Mouse (Mus musculus): ENCODE data around the gene Olfr658. TPM values are rescaled to one million over a fixed set of nuclear protein-coding genes. Genes with fewer than 3 reads are reported as not detected.
A peak's percentile ranks its signal among the peaks of the same experiment; 100 is the strongest.

Gene Olfr658
- not detected for total RNA-seq (2021)
- long read RNA-seq, experiment 1: 0 reads
- long read RNA-seq, experiment 2: 0 reads

GRCm38 (mm10) chr7:104646841-104647482 is at the start of gene Olfr658:
Gene Olfr658, minus strand, starts transcription at chr7:104647305.
- intact Hi-C loops (cut with DNase I): no loop called here
- peak; percentile 13 to 37 for DNase-seq (ENCODE audit: low spot score in 2 of 2)

- intact Hi-C loops (cut with DNase I): no loop called here
Measured at GRCm38 (mm10) chr7:104686201-104686600, 39.1 kb upstream of the Olfr658 start, which contains the start of gene Olfr661. Gene Olfr661, plus strand, starts transcription at chr7:104686501.

GRCm38 (mm10) chr7:104666453-104666852 is 19.3 kb upstream of the Olfr658 start, which contains the start of gene Olfr659:
Gene Olfr659, plus strand, starts transcription at chr7:104666753.
- intact Hi-C loops (cut with DNase I): no loop called here
- DNase-seq (ENCODE audit: low spot score in 2 of 2): no peak

More at GRCm38 (mm10) chr7:104686201-104686600, 39.1 kb upstream of the Olfr658 start, which contains the start of gene Olfr661:
- DNase-seq (ENCODE audit: low spot score in 2 of 2): no peak

GRCm38 (mm10) chr7:104624494-104624893 is 22.6 kb downstream of the Olfr658 start, which contains the start of gene Olfr657:
Gene Olfr657, plus strand, starts transcription at chr7:104624794.
- intact Hi-C loops (cut with DNase I): no loop called here
- no peak for DNase-seq (ENCODE audit: low spot score in 2 of 2)

GRCm38 (mm10) chr7:104613655-104614054 is 33.5 kb downstream of the Olfr658 start, which contains the start of gene Olfr656:
Gene Olfr656, plus strand, starts transcription at chr7:104613955.
- intact Hi-C loops (cut with DNase I): no loop called here
- DNase-seq (ENCODE audit: low spot score in 2 of 2): no peak

- no peak for DNase-seq (ENCODE audit: low spot score in 2 of 2)
- intact Hi-C loops (cut with DNase I): no loop called here
Measured at GRCm38 (mm10) chr7:104604727-104605126, 42.4 kb downstream of the Olfr658 start.

- intact Hi-C loops (cut with DNase I): no loop called here
- DNase-seq (ENCODE audit: low spot score in 2 of 2): peak; percentile 5
Measured at GRCm38 (mm10) chr7:104603173-104603572, 43.9 kb downstream of the Olfr658 start.

- intact Hi-C loops (cut with DNase I): no loop called here
- no peak for DNase-seq (ENCODE audit: low spot score in 2 of 2)
Measured at GRCm38 (mm10) chr7:104601679-104602078, 45.4 kb downstream of the Olfr658 start, which contains the start of gene Olfr655. Gene Olfr655, minus strand, starts transcription at chr7:104601779.

Other genes starting within 250 kb of the Olfr658 start
- not detected for gene Trim30c, start 246.5 kb downstream of the Olfr658 start, total RNA-seq (2021)
- gene Trim30a, start 182.1 kb downstream of the Olfr658 start, total RNA-seq (2021): under 1 TPM; 0.57 to 0.70 TPM
- under 1 TPM; 0.21 to 0.55 TPM for gene Trim30d, start 139.5 kb downstream of the Olfr658 start, total RNA-seq (2021)
- gene Olfr651, start 97.2 kb downstream of the Olfr658 start, total RNA-seq (2021): not detected
- gene Olfr652, start 86.4 kb downstream of the Olfr658 start, total RNA-seq (2021): not detected
- gene Olfr653, start 70.0 kb downstream of the Olfr658 start, total RNA-seq (2021): not detected
- gene Olfr654, start 60.3 kb downstream of the Olfr658 start, total RNA-seq (2021): not detected
- not detected for gene Olfr655, start 45.5 kb downstream of the Olfr658 start, total RNA-seq (2021)
- not detected for gene Olfr656, start 33.4 kb downstream of the Olfr658 start, total RNA-seq (2021)
- gene Olfr657, start 22.5 kb downstream of the Olfr658 start, total RNA-seq (2021): not detected
- not detected for gene Olfr659, start 19.4 kb upstream of the Olfr658 start, total RNA-seq (2021)
- gene Olfr661, start 39.2 kb upstream of the Olfr658 start, total RNA-seq (2021): not detected
- not detected for gene Usp17le, start 130.2 kb upstream of the Olfr658 start, total RNA-seq (2021)
- not detected for gene Usp17lb, start 195.3 kb upstream of the Olfr658 start, total RNA-seq (2021)
- not detected for gene Usp17la, start 209.7 kb upstream of the Olfr658 start, total RNA-seq (2021)
- gene Olfr665, start 230.7 kb upstream of the Olfr658 start, total RNA-seq (2021): not detected
- not detected for gene Olfr666, start 248.6 kb upstream of the Olfr658 start, total RNA-seq (2021)